Mouse (Mus musculus) intestine, postnatal 0 days (tissue): ENCODE measurements at regions not wholly inside any gene's neighbourhood (a gene's known extent, or its start where the extent isn't known, plus 50 kb on each side); places are given as distances from the start of the nearest gene placed in this dataset. TPM values are rescaled to one million over a fixed set of nuclear protein-coding genes. Genes with fewer than 3 reads are reported as not detected.

Source experiments
- ATAC-seq: fragments of 200-750 bp; cut with Nextera tagmentation; 2 replicates; pipeline ENCODE4 v1.8.0; 2017; ENCODE audit warnings: mild to moderate bottlenecking, moderate TSS enrichment, moderate library complexity
- H3K27ac ChIP-seq: fragments of 300-500 bp; sonication (generic); 2 replicates; pipeline ENCODE4 v1.5.1; 2014; ENCODE audit warnings: mild to moderate bottlenecking, low read depth, low read length, moderate library complexity
- H3K27me3 ChIP-seq: fragments of 300-500 bp; sonication (generic); replicated peaks from 2 replicates; pipeline ENCODE4 v1.6.1; 2014; ENCODE audit warnings: low read length, mixed read lengths; ENCODE audit not compliant: control insufficient read depth, insufficient read depth
- H3K36me3 ChIP-seq: fragments of 300-500 bp; sonication (generic); 2 replicates; pipeline ENCODE4 v1.6.1; 2014; ENCODE audit warnings: mild to moderate bottlenecking, moderate library complexity; ENCODE audit not compliant: control insufficient read depth, insufficient read depth
- H3K4me1 ChIP-seq: fragments of 300-500 bp; sonication (generic); replicated peaks from 2 replicates; pipeline ENCODE4 v1.6.1; 2014; ENCODE audit warnings: antibody characterized with exemption, low read length, mixed read lengths; ENCODE audit not compliant: control insufficient read depth, insufficient read depth
- H3K4me2 ChIP-seq: fragments of 300-500 bp; sonication (generic); replicated peaks from 2 replicates; pipeline ENCODE4 v1.6.1; 2014; ENCODE audit warnings: low read depth, mild to moderate bottlenecking, moderate library complexity
- H3K4me3 ChIP-seq: fragments of 300-500 bp; sonication (generic); 2 replicates; pipeline ENCODE4 v1.5.1; 2014; ENCODE audit warnings: low read depth, low read length
- H3K9ac ChIP-seq: fragments of 300-500 bp; sonication (generic); 2 replicates; pipeline ENCODE4 v1.6.1; 2014; ENCODE audit warnings: mild to moderate bottlenecking, low read depth, low read length
- H3K9me3 ChIP-seq: fragments of 300-500 bp; sonication (generic); 2 replicates; pipeline ENCODE4 v1.6.1; 2016; ENCODE audit warnings: mixed run types; ENCODE audit not compliant: control insufficient read depth
- CTCF ChIP-seq: sonication (generic); IDR thresholded peaks from 2 replicates; pipeline ENCODE4 v1.5.1; 2016; ENCODE audit warnings: low read depth, mild to moderate bottlenecking, control low read depth, antibody characterized with exemption, moderate library complexity
- WGBS: fragments of 180-500 bp; shearing (Covaris S2); extraction: QIAGEN DNeasy Blood & Tissue Kit; methylation state at CpG from one replicate; pipeline ENCODE4 v1.1.7; 2014; 5-methylcytosine and 5-hydroxymethylcytosine counted together
- microRNA-seq: library from miRNA; unstranded; fragments of <30 nt; microRNA quantifications from one replicate; pipeline ENCODE4, GENCODE M21; 2016

DNA sequence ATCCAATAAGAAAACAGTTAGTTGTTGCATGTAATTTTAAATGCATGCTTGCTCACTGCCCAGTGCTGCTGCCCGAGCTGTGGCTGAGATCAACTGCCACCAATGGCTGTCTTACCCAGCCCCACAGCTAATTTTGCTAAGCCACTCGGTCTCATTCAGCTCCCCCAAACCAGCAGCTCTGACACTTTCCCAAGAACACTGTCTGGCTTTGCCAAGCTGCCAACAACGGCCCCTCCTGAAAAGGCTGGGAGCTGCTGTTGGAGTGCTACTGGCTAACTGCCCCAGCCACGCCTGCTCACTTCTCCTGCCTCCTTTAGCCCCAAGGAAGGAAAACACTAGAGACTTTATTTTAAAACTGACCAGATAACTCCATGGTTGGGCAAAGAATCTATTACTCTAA lies 1227.1 kb downstream of the A830018L16Rik start:
- Histone ChIP-seq H3K36me3 (no peaks in the 10 kb centered on the region), H3K4me2 (no peak overlapping the region), H3K9ac (no peak overlapping the region), H3K9me3 (no peaks in the 10 kb centered on the region), H3K4me3 (no peak overlapping the region), H3K27ac (no peak overlapping the region), H3K27me3 (no peaks in the 10 kb centered on the region), H3K4me1 (no peaks in the 10 kb centered on the region)
- no peak for ATAC-seq
- WGBS: 64% methylated on average over 4 of the region's 4 CpGs
- TF ChIP-seq CTCF: no peak

Small RNAs in the stretch of these regions (microRNA-seq; reads per million reads assigned to microRNA genes)
- not detected for gene Mir6341
